In genomic region chr3:59278254-59278533, GRCm38 (mm10) we compare ENCODE assay signal across 15 mouse cellular contexts.
"Had no signal": no experiment of that assay in that cellular context is flagged by ENCODE, and none has a peak within 500 bp of the region (broad histone marks: within the 10 kb centered on the region; RNA-seq: fewer than 3 reads in every experiment).

No protein-coding gene starts in this region.

- H3K4me1 ChIP-seq: liver, embryonic 13.5 days had no signal

- DNase-seq: kidney, adult 11 months; kidney, adult 9 months; kidney, postnatal 36 days; layer of hippocampus, adult 9-11 months; layer of hippocampus, postnatal 36 days; liver; liver, embryonic 13.5 days; liver, postnatal 0 days; lung, postnatal 36 days; right cerebral cortex, postnatal 4 days; spleen, adult 18-20 months; thymus, adult 18-20 months; thymus, postnatal 14 days had no signal

- H3K27ac ChIP-seq: kidney, postnatal 0 days; limb, embryonic 12.5 days; liver, embryonic 13.5 days had no signal

- H3K4me3 ChIP-seq: limb, embryonic 12.5 days; liver, embryonic 13.5 days had no signal

- H3K27me3 ChIP-seq: limb, embryonic 12.5 days; liver, embryonic 13.5 days had no signal

- H3K36me3 ChIP-seq: limb, embryonic 12.5 days; liver, embryonic 13.5 days had no signal

- ATAC-seq: liver, postnatal 0 days had no signal

- H3K4me2 ChIP-seq: limb, embryonic 12.5 days; liver, embryonic 13.5 days had no signal

- H3K9ac ChIP-seq: limb, embryonic 12.5 days; liver, embryonic 13.5 days; liver, postnatal 0 days had no signal

- H3K9me3 ChIP-seq: limb, embryonic 12.5 days; liver, embryonic 13.5 days had no signal
